11 mouse cellular contexts compared by ENCODE assay signal in genomic region chr8:46490821-46491220, GRCm38 (mm10). TPM values are rescaled to one million over a fixed set of nuclear protein-coding genes. Genes with fewer than 3 reads are reported as not detected.
DNase-seq lines count a peak whose midpoint lies in the region; ATAC-seq lines count a peak whose summit lies in the region.
"Had no signal": no experiment of that assay in that cellular context is flagged by ENCODE, and none has a peak within 500 bp of the region (broad histone marks: within the 10 kb centered on the region; RNA-seq: fewer than 3 reads in every experiment).

No protein-coding gene starts in this region.

- WGBS in heart, embryonic 11.5 days (ENCODE audit: insufficient replicate concordance), result 75% methylated on average over 6 of the region's 6 CpGs
- WGBS in liver, embryonic 13.5 days (ENCODE audit: insufficient replicate concordance), result 74% methylated on average over 6 of the region's 6 CpGs

- H3K36me3 ChIP-seq in heart, embryonic 11.5 days (ENCODE audit: control insufficient read depth, insufficient read depth, low read length), result no peaks in the 10 kb centered on the region
- H3K36me3 ChIP-seq in liver, embryonic 13.5 days, result peaks cover 19% of the 10 kb centered on the region

- H3K4me2 ChIP-seq in heart, embryonic 11.5 days, result no peak overlapping the region
- H3K4me2 ChIP-seq in liver, embryonic 13.5 days, result peak overlapping the region; percentile 48

- no peaks in the 10 kb centered on the region for H3K9me3 ChIP-seq in heart, embryonic 11.5 days (replicated peaks; ENCODE audit: control insufficient read depth, low read length)
- no peaks in the 10 kb centered on the region for H3K9me3 ChIP-seq in liver, embryonic 13.5 days (replicated peaks)

- peak; percentile 75 to 87 for DNase-seq in heart, adult 18-20 months
- peak; percentile 63 for DNase-seq in brain, adult 2 months (ENCODE audit: low read depth, low spot score)
- peak; percentile 56 to 76 for DNase-seq in heart, postnatal 14 days
- no peak for DNase-seq in liver, embryonic 13.5 days
- no peak for DNase-seq in ovary, postnatal 10 days (ENCODE audit: low spot score)
- DNase-seq in cerebellum, adult 9-11 months, result no peak
- DNase-seq in left cerebral cortex, postnatal 10 days (ENCODE audit: extremely low spot score in 1 of 2, low spot score in 2 of 2), result no peak
- DNase-seq: lung, postnatal 14 days; right cerebral cortex, adult 18-20 months; thymus, postnatal 25 days had no signal

- no peak overlapping the region for H3K9ac ChIP-seq in heart, embryonic 11.5 days (ENCODE audit: low read depth, low read length)
- peak overlapping the region; percentile 24; the same call in 1 of the 2 replicates for H3K9ac ChIP-seq in liver, embryonic 13.5 days

- no peak overlapping the region for H3K27ac ChIP-seq in heart, embryonic 11.5 days (ENCODE audit: low read depth, low read length)
- H3K27ac ChIP-seq in liver, embryonic 13.5 days, result peak overlapping the region; percentile 48

- peaks cover 10% of the 10 kb centered on the region for H3K4me1 ChIP-seq in heart, embryonic 11.5 days (ENCODE audit: control insufficient read depth, insufficient read depth, low read length)
- peaks cover 75% of the 10 kb centered on the region for H3K4me1 ChIP-seq in liver, embryonic 13.5 days (replicated peaks)

- intact Hi-C loops in heart, postnatal 14 days (cut with DNase I), result loop anchor here (5.0 kb wide), 1 partner anchor 79 kb away; no protein-coding TSS in a partner anchor
- intact Hi-C loops in left cerebral cortex, postnatal 10 days (cut with DNase I), result no loop called here

- no peak for ATAC-seq in heart, embryonic 11.5 days (replicated peaks; ENCODE audit: insufficient number of reproducible peaks, low FRiP score, low TSS enrichment)
- peak; percentile 80 for ATAC-seq in liver, embryonic 13.5 days (ENCODE audit: low read depth)

- H3K27me3 ChIP-seq in heart, embryonic 11.5 days (ENCODE audit: control insufficient read depth, insufficient read depth, low read length), result no peaks in the 10 kb centered on the region
- no peaks in the 10 kb centered on the region for H3K27me3 ChIP-seq in liver, embryonic 13.5 days

- no peak overlapping the region for H3K4me3 ChIP-seq in heart, embryonic 11.5 days (ENCODE audit: low read depth, low read length)
- H3K4me3 ChIP-seq in liver, embryonic 13.5 days (replicated peaks), result peak overlapping the region; percentile 21

RNA-seq across cellular contexts. Expression of gene Acsl1, which starts 20.0 kb away (rescaled TPM):
- total RNA-seq in heart, adult 18-20 months (2021), result 100 to 1,000 TPM; 940 to 953 TPM
- 16.4 and 20.3 TPM in 2 replicates for polyA plus RNA-seq in heart, embryonic 11.5 days (2014; fragmentation: Nextera tagmentation; extraction: Ambion mirVana)
- total RNA-seq in heart, postnatal 14 days (2021), result 100 to 1,000 TPM; 846 to 852 TPM
- 41.6 and 52.0 TPM in 2 replicates for polyA plus RNA-seq in liver, embryonic 13.5 days (2015; fragmentation: Nextera tagmentation; extraction: Ambion mirVana)
- 10 to 100 TPM; 46.5 to 48.4 TPM for total RNA-seq in left cerebral cortex, postnatal 10 days (2021)

Comparison
In these comparisons a context has a peak if more than half of its experiments do, and no peak if none do; other contexts are left out.
1. DNase-seq: peak in heart, adult 18-20 months (2 of 2), brain, adult 2 months (single experiment) and heart, postnatal 14 days (2 of 2); none in liver, embryonic 13.5 days (single experiment), ovary, postnatal 10 days (single experiment), cerebellum, adult 9-11 months (single experiment) and left cerebral cortex, postnatal 10 days (0 of 2).
2. RNA of gene Acsl1, which starts 20.0 kb away (total RNA-seq): 940 to 953 TPM in heart, adult 18-20 months and 846 to 852 TPM in heart, postnatal 14 days; 46.5 to 48.4 TPM in left cerebral cortex, postnatal 10 days; every median in the first group is over 10 times any median in the second.